29 mouse cellular contexts compared by ENCODE assay signal in the genomic region with DNA sequence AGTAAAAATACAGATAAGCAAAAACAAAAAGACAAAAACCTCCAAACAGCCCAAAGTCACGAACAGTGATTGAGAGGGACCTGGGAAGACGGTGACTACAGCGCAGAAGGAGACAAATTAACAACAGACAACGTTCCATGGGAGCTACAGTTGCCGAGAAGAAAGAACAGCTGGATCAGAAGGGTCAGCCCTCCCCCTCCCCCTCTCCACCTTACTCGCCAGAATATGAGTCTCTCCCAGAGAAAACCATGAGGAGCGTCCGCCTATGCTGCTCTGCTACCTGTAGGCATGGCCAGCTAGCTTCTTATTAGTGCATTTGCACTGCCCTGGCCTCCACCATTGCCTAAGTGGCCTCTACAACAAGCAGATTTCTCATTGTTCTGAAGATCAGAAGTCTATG. TPM values are rescaled to one million over a fixed set of nuclear protein-coding genes. Genes with fewer than 3 reads are reported as not detected.
DNase-seq lines count a peak whose midpoint lies in the region; ATAC-seq and TF ChIP-seq lines count a peak whose summit lies in the region.
"Had no signal": no experiment of that assay in that cellular context is flagged by ENCODE, and none has a peak within 500 bp of the region (broad histone marks: within the 10 kb centered on the region; RNA-seq: fewer than 3 reads in every experiment).

No protein-coding gene starts in this region.

- TF ChIP-seq CTCF in gastrocnemius, adult 2 months (IDR thresholded peaks at IDR 0.05), result no peak
- TF ChIP-seq CTCF in left cerebral cortex, adult 2 months (IDR thresholded peaks at IDR 0.05), result no peak

- H3K36me3 ChIP-seq in midbrain, embryonic 11.5 days (ENCODE audit: control insufficient read depth, insufficient read depth, low read length), result no peaks in the 10 kb centered on the region
- no peaks in the 10 kb centered on the region for H3K36me3 ChIP-seq in midbrain, embryonic 14.5 days (ENCODE audit: control insufficient read depth, insufficient read depth, low read length)
- H3K36me3 ChIP-seq in limb, embryonic 10.5 days, result peaks cover 31% of the 10 kb centered on the region
- H3K36me3 ChIP-seq: G1E; hindbrain, embryonic 12.5 days; limb, embryonic 15.5 days; liver, embryonic 13.5 days; midbrain, embryonic 13.5 days; neural tube, embryonic 15.5 days had no signal

- H3K27ac ChIP-seq in gastrocnemius, adult 2 months, result peak overlapping the region; percentile 38
- H3K27ac ChIP-seq in midbrain, embryonic 11.5 days (ENCODE audit: low read depth, low read length), result no peak overlapping the region
- H3K27ac ChIP-seq in midbrain, embryonic 14.5 days (replicated peaks; ENCODE audit: low read depth, low read length), result no peak overlapping the region
- H3K27ac ChIP-seq in limb, embryonic 10.5 days, result no peak overlapping the region; the same call in 1 of the 2 replicates
- H3K27ac ChIP-seq in left cerebral cortex, adult 2 months, result no peak overlapping the region
- H3K27ac ChIP-seq: hindbrain, embryonic 12.5 days; layer of hippocampus, adult 2 months; liver, embryonic 13.5 days; midbrain, embryonic 13.5 days; neural tube, embryonic 15.5 days had no signal

- H3K4me3 ChIP-seq in gastrocnemius, adult 2 months, result no peak overlapping the region
- no peak overlapping the region for H3K4me3 ChIP-seq in midbrain, embryonic 11.5 days (ENCODE audit: low read depth, low read length)
- H3K4me3 ChIP-seq in midbrain, embryonic 14.5 days (replicated peaks; ENCODE audit: low read depth, low read length), result no peak overlapping the region
- no peak overlapping the region; the same call in 1 of the 2 replicates for H3K4me3 ChIP-seq in limb, embryonic 10.5 days
- H3K4me3 ChIP-seq in left cerebral cortex, adult 2 months, result no peak overlapping the region
- H3K4me3 ChIP-seq: hindbrain, embryonic 12.5 days; layer of hippocampus, adult 2 months; limb, embryonic 15.5 days; liver, embryonic 13.5 days; megakaryocyte, embryonic 14.5 days; midbrain, embryonic 13.5 days; neural tube, embryonic 15.5 days had no signal

- no peak overlapping the region for H3K9ac ChIP-seq in midbrain, embryonic 11.5 days (ENCODE audit: low read length)
- H3K9ac ChIP-seq in midbrain, embryonic 14.5 days (replicated peaks; ENCODE audit: low read length), result no peak overlapping the region
- H3K9ac ChIP-seq: hindbrain, embryonic 12.5 days; limb, embryonic 15.5 days; liver, embryonic 13.5 days; midbrain, embryonic 13.5 days; neural tube, embryonic 15.5 days had no signal

- no peaks in the 10 kb centered on the region; the same call in 1 of the 2 replicates for H3K9me3 ChIP-seq in midbrain, embryonic 11.5 days (ENCODE audit: control insufficient read depth, low read length)
- H3K9me3 ChIP-seq in midbrain, embryonic 14.5 days (ENCODE audit: control insufficient read depth, low read length), result no peaks in the 10 kb centered on the region
- H3K9me3 ChIP-seq in limb, embryonic 10.5 days (replicated peaks), result no peaks in the 10 kb centered on the region
- H3K9me3 ChIP-seq: hindbrain, embryonic 12.5 days; limb, embryonic 15.5 days; liver, embryonic 13.5 days; midbrain, embryonic 13.5 days; neural tube, embryonic 15.5 days had no signal

- no peak overlapping the region for H3K4me2 ChIP-seq in midbrain, embryonic 11.5 days
- H3K4me2 ChIP-seq in midbrain, embryonic 14.5 days (ENCODE audit: low read length), result no peak overlapping the region
- H3K4me2 ChIP-seq: hindbrain, embryonic 12.5 days; limb, embryonic 15.5 days; liver, embryonic 13.5 days; midbrain, embryonic 13.5 days; neural tube, embryonic 15.5 days had no signal

- intact Hi-C loops in gastrocnemius, adult 2 months (cut with DNase I), result no loop called here
- intact Hi-C loops in left cerebral cortex, adult 2 months (cut with DNase I), result no loop called here

- WGBS in midbrain, embryonic 11.5 days, result 79% methylated on average over 8 of the region's 8 CpGs
- 89% methylated on average over 8 of the region's 8 CpGs for WGBS in midbrain, embryonic 14.5 days
- WGBS in limb, embryonic 10.5 days, result 39% methylated on average over 8 of the region's 8 CpGs

- no peaks in the 10 kb centered on the region for H3K27me3 ChIP-seq in midbrain, embryonic 11.5 days (ENCODE audit: control insufficient read depth, insufficient read depth, low read length)
- no peaks in the 10 kb centered on the region for H3K27me3 ChIP-seq in midbrain, embryonic 14.5 days (ENCODE audit: control insufficient read depth, insufficient read depth, low read length)
- no peaks in the 10 kb centered on the region for H3K27me3 ChIP-seq in limb, embryonic 10.5 days (ENCODE audit: low read depth, poor library complexity, severe bottlenecking)
- H3K27me3 ChIP-seq: hindbrain, embryonic 12.5 days; limb, embryonic 15.5 days; liver, embryonic 13.5 days; megakaryocyte, embryonic 14.5 days; midbrain, embryonic 13.5 days; neural tube, embryonic 15.5 days had no signal

- DNase-seq in gastrocnemius, adult 2 months, result no peak
- no peak for DNase-seq in gastrocnemius, postnatal 10 days
- peak; percentile 28 for DNase-seq in midbrain, embryonic 11.5 days (ENCODE audit: low spot score, missing footprints)
- no peak for DNase-seq in midbrain, embryonic 14.5 days
- DNase-seq in limb, embryonic 10.5 days (ENCODE audit: low spot score), result peak; percentile 45
- no peak for DNase-seq in cerebellum, adult 18-20 months
- no peak for DNase-seq in adrenal gland, adult 18-20 months (ENCODE audit: low spot score in 2 of 2)
- DNase-seq in left cerebral cortex, adult 2 months (ENCODE audit: extremely low spot score in 1 of 2, low spot score in 2 of 2), result no peak
- DNase-seq: adrenal gland, postnatal 25 days; cerebellum, adult 11-12 months; cerebellum, postnatal 10 days; heart, postnatal 14 days; kidney, adult 2 months; kidney, postnatal 36 days; liver, embryonic 13.5 days; lung, adult 18-20 months; lung, postnatal 4 days; retina, postnatal 1 day; right cerebral cortex, postnatal 14 days; thymus, postnatal 4 days had no signal

- H3K4me1 ChIP-seq in midbrain, embryonic 11.5 days (ENCODE audit: control insufficient read depth, insufficient read depth, low read length), result no peaks in the 10 kb centered on the region
- H3K4me1 ChIP-seq in midbrain, embryonic 14.5 days (ENCODE audit: control insufficient read depth, insufficient read depth, low read length), result no peaks in the 10 kb centered on the region
- H3K4me1 ChIP-seq in limb, embryonic 10.5 days, result peaks cover 83% of the 10 kb centered on the region
- H3K4me1 ChIP-seq: liver, embryonic 13.5 days; midbrain, embryonic 13.5 days; neural tube, embryonic 15.5 days had no signal

- ATAC-seq in midbrain, embryonic 11.5 days (ENCODE audit: low FRiP score), result no peak
- no peak for ATAC-seq in midbrain, embryonic 14.5 days (ENCODE audit: low FRiP score, low TSS enrichment)
- ATAC-seq: forebrain, embryonic 14.5 days; lung, postnatal 0 days; midbrain, embryonic 13.5 days had no signal

RNA-seq across cellular contexts. Expression of a gene that starts 32.6 kb away (rescaled TPM):
- total RNA-seq in gastrocnemius, adult 2 months (2021), result 10 to 100 TPM in 1 of 2 experiments, 1 to 10 TPM in 1; 5.3 to 13.8 TPM
- total RNA-seq in gastrocnemius, postnatal 10 days (2021), result 10 to 100 TPM; 32.5 to 46.0 TPM
- 45.2 and 50.7 TPM in 2 replicates for polyA plus RNA-seq in midbrain, embryonic 11.5 days (2014; fragmentation: Nextera tagmentation; extraction: Ambion mirVana)
- 9.8 and 20.6 TPM in 2 replicates for polyA plus RNA-seq in midbrain, embryonic 14.5 days (2014; fragmentation: Nextera tagmentation; extraction: Ambion mirVana)
- 197 and 253 TPM in 2 replicates for polyA plus RNA-seq in limb, embryonic 10.5 days (2016; fragmentation: Nextera tagmentation; extraction: Ambion mirVana)
- 10 to 100 TPM; 19.1 to 22.8 TPM for total RNA-seq in adrenal gland, adult 18-20 months (2021)
- 10 to 100 TPM; 14.5 to 17.5 TPM for total RNA-seq in left cerebral cortex, adult 2 months (2021)
- polyA plus RNA-seq: G1E had no signal

Comparison
In these comparisons a context has a peak if more than half of its experiments do, and no peak if none do; other contexts are left out.
1. DNase-seq: peak in midbrain, embryonic 11.5 days (single experiment) and limb, embryonic 10.5 days (single experiment); none in gastrocnemius, adult 2 months (single experiment), gastrocnemius, postnatal 10 days (single experiment), midbrain, embryonic 14.5 days (single experiment), cerebellum, adult 18-20 months (0 of 2), adrenal gland, adult 18-20 months (0 of 2) and left cerebral cortex, adult 2 months (0 of 2).